Mouse (Mus musculus): ENCODE measurements around the gene Eci2. TPM values are rescaled to one million over a fixed set of nuclear protein-coding genes. Genes with fewer than 3 reads are reported as not detected.
"Not testable (repeated sequence)": the region's sequence is repeated elsewhere in the genome, so short reads cannot be mapped to it uniquely, and the experiment has no call there.

Eci2 gene
- polyA plus RNA-seq, 1 experiment from 2014 or later, result 119 TPM

- no peak for ATAC-seq (ENCODE audit: extremely low read depth, insufficient number of reproducible peaks, low FRiP score, low TSS enrichment)
- H3K4me3 ChIP-seq, result no peak overlapping the region
- H3K27ac ChIP-seq (replicated peaks), result no peak overlapping the region
- 67% methylated on average over 4 of the region's 4 CpGs for WGBS
- peak overlapping the region; percentile 24; the same call in 1 of the 2 replicates for H3K4me2 ChIP-seq
- H3K4me1 ChIP-seq, result peaks cover 32% of the 10 kb centered on the region
- no peaks in the 10 kb centered on the region for H3K9me3 ChIP-seq
- no peaks in the 10 kb centered on the region for H3K27me3 ChIP-seq (replicated peaks)
- H3K9ac ChIP-seq, result no peak overlapping the region
- H3K36me3 ChIP-seq, result peaks cover 44% of the 10 kb centered on the region
Measured at GRCm38 (mm10) chr13:34991581-34992273, 35.2 kb downstream of the Eci2 start.

- 95% methylated on average over 1 of the region's 1 CpGs for WGBS
- H3K9ac ChIP-seq; H3K4me3 ChIP-seq; H3K4me1 ChIP-seq; H3K9me3 ChIP-seq; H3K4me2 ChIP-seq; H3K27me3 ChIP-seq (replicated peaks); H3K27ac ChIP-seq (replicated peaks); ATAC-seq (ENCODE audit: extremely low read depth, insufficient number of reproducible peaks, low FRiP score, low TSS enrichment): not testable (repeated sequence)
- H3K36me3 ChIP-seq, result peaks cover 95% of the 10 kb centered on the region
Measured at GRCm38 (mm10) chr13:34983479-34983878, 43.4 kb downstream of the Eci2 start.

- H3K9ac ChIP-seq; H3K27me3 ChIP-seq (replicated peaks); H3K9me3 ChIP-seq; H3K27ac ChIP-seq (replicated peaks); H3K4me2 ChIP-seq; ATAC-seq (ENCODE audit: extremely low read depth, insufficient number of reproducible peaks, low FRiP score, low TSS enrichment); H3K4me3 ChIP-seq; H3K4me1 ChIP-seq: not testable (repeated sequence)
- WGBS, result 75% methylated on average over 5 of the region's 5 CpGs
- peaks cover 74% of the 10 kb centered on the region for H3K36me3 ChIP-seq
Measured at GRCm38 (mm10) chr13:34978635-34979034, 48.3 kb downstream of the Eci2 start.

GRCm38 (mm10) chr13:34977410-34977809 is 49.5 kb downstream of the Eci2 start:
- Histone ChIP-seq H3K4me2 (no peak overlapping the region), H3K27me3 (replicated peaks) (no peaks in the 10 kb centered on the region), H3K4me1 (no peaks in the 10 kb centered on the region), H3K27ac (replicated peaks) (no peak overlapping the region), H3K36me3 (peaks cover 64% of the 10 kb centered on the region), H3K9me3 (no peaks in the 10 kb centered on the region), H3K4me3 (no peak overlapping the region), H3K9ac (no peak overlapping the region)
- no peak for ATAC-seq (ENCODE audit: extremely low read depth, insufficient number of reproducible peaks, low FRiP score, low TSS enrichment)
- 89% methylated on average over 3 of the region's 3 CpGs for WGBS

GRCm38 (mm10) chr13:34976116-34976515 is 50.8 kb downstream of the Eci2 start:
- WGBS, result 86% methylated on average over 4 of the region's 4 CpGs
- Histone ChIP-seq H3K4me1 (no peaks in the 10 kb centered on the region), H3K36me3 (peaks cover 52% of the 10 kb centered on the region), H3K4me2 (no peak overlapping the region), H3K9ac (no peak overlapping the region), H3K9me3 (no peaks in the 10 kb centered on the region), H3K4me3 (no peak overlapping the region), H3K27me3 (replicated peaks) (no peaks in the 10 kb centered on the region), H3K27ac (replicated peaks) (no peak overlapping the region)
- no peak for ATAC-seq (ENCODE audit: extremely low read depth, insufficient number of reproducible peaks, low FRiP score, low TSS enrichment)

GRCm38 (mm10) chr13:34973770-34974169 is 53.1 kb downstream of the Eci2 start:
- no peak overlapping the region for H3K4me3 ChIP-seq
- 35% methylated on average over 1 of the region's 1 CpGs for WGBS
- H3K9me3 ChIP-seq, result no peaks in the 10 kb centered on the region
- no peak for ATAC-seq (ENCODE audit: extremely low read depth, insufficient number of reproducible peaks, low FRiP score, low TSS enrichment)
- no peak overlapping the region for H3K27ac ChIP-seq (replicated peaks)
- H3K4me2 ChIP-seq, result no peak overlapping the region
- no peak overlapping the region for H3K9ac ChIP-seq
- no peaks in the 10 kb centered on the region; the same call in 1 of the 2 replicates for H3K27me3 ChIP-seq (replicated peaks)
- no peaks in the 10 kb centered on the region for H3K4me1 ChIP-seq
- H3K36me3 ChIP-seq, result peaks cover 29% of the 10 kb centered on the region

- no peak for ATAC-seq (ENCODE audit: extremely low read depth, insufficient number of reproducible peaks, low FRiP score, low TSS enrichment)
- no peak overlapping the region for H3K4me2 ChIP-seq
- no peak overlapping the region for H3K27ac ChIP-seq (replicated peaks)
- H3K36me3 ChIP-seq, result peaks cover 23% of the 10 kb centered on the region
- H3K9me3 ChIP-seq, result no peaks in the 10 kb centered on the region
- H3K27me3 ChIP-seq (replicated peaks), result no peaks in the 10 kb centered on the region; the same call in 1 of the 2 replicates
- WGBS, result 28% methylated on average over 1 of the region's 1 CpGs
- H3K4me1 ChIP-seq, result no peaks in the 10 kb centered on the region
- H3K4me3 ChIP-seq, result no peak overlapping the region
- H3K9ac ChIP-seq, result no peak overlapping the region
Measured at GRCm38 (mm10) chr13:34973149-34973548, 53.7 kb downstream of the Eci2 start.

GRCm38 (mm10) chr13:34972456-34972855 is 54.4 kb downstream of the Eci2 start:
- not testable (repeated sequence) for H3K4me3 ChIP-seq; ATAC-seq (ENCODE audit: extremely low read depth, insufficient number of reproducible peaks, low FRiP score, low TSS enrichment)

GRCm38 (mm10) chr13:34965647-34966046 is 61.2 kb downstream of the Eci2 start:
- H3K9me3 ChIP-seq; H3K27ac ChIP-seq (replicated peaks); H3K4me3 ChIP-seq; H3K9ac ChIP-seq; ATAC-seq (ENCODE audit: extremely low read depth, insufficient number of reproducible peaks, low FRiP score, low TSS enrichment); H3K4me1 ChIP-seq; H3K36me3 ChIP-seq; H3K4me2 ChIP-seq: not testable (repeated sequence)
- 71% methylated on average over 9 of the region's 9 CpGs for WGBS
- peaks cover 28% of the 10 kb centered on the region for H3K27me3 ChIP-seq (replicated peaks)

More at GRCm38 (mm10) chr13:34972456-34972855, 54.4 kb downstream of the Eci2 start:
- not testable (repeated sequence) for H3K9ac ChIP-seq; H3K4me2 ChIP-seq; H3K4me1 ChIP-seq; H3K9me3 ChIP-seq; H3K27ac ChIP-seq (replicated peaks); H3K27me3 ChIP-seq (replicated peaks)
- peaks cover 16% of the 10 kb centered on the region for H3K36me3 ChIP-seq

GRCm38 (mm10) chr13:34964866-34965265 is 62.0 kb downstream of the Eci2 start:
- peaks cover 28% of the 10 kb centered on the region for H3K27me3 ChIP-seq (replicated peaks)
- peak overlapping the region; percentile 93 for H3K4me2 ChIP-seq
- no peaks in the 10 kb centered on the region for H3K9me3 ChIP-seq
- H3K4me3 ChIP-seq, result peak overlapping the region; percentile 61
- H3K9ac ChIP-seq, result no peak overlapping the region
- WGBS, result 18% methylated on average over 5 of the region's 5 CpGs
- no peak overlapping the region for H3K27ac ChIP-seq (replicated peaks)
- no peaks in the 10 kb centered on the region for H3K36me3 ChIP-seq
- ATAC-seq (ENCODE audit: extremely low read depth, insufficient number of reproducible peaks, low FRiP score, low TSS enrichment), result no peak
- H3K4me1 ChIP-seq, result peaks cover 8% of the 10 kb centered on the region

- peak overlapping the region; percentile 65 for H3K9ac ChIP-seq
- ATAC-seq (ENCODE audit: extremely low read depth, insufficient number of reproducible peaks, low FRiP score, low TSS enrichment), result no peak
- H3K36me3 ChIP-seq, result no peaks in the 10 kb centered on the region
- H3K27me3 ChIP-seq (replicated peaks), result peaks cover 28% of the 10 kb centered on the region
- 7% methylated on average over 14 of the region's 14 CpGs for WGBS
- no peak overlapping the region for H3K27ac ChIP-seq (replicated peaks)
- H3K4me1 ChIP-seq, result peaks cover 8% of the 10 kb centered on the region
- no peaks in the 10 kb centered on the region for H3K9me3 ChIP-seq
- peak overlapping the region; percentile 93 for H3K4me2 ChIP-seq
- peak overlapping the region; percentile 61 for H3K4me3 ChIP-seq
Measured at GRCm38 (mm10) chr13:34964419-34964818, 62.5 kb downstream of the Eci2 start.

Data from heart, embryonic 13.5 days (tissue).